Comparison of ENCODE assay signal across 24 mouse cellular contexts in the genomic region with DNA sequence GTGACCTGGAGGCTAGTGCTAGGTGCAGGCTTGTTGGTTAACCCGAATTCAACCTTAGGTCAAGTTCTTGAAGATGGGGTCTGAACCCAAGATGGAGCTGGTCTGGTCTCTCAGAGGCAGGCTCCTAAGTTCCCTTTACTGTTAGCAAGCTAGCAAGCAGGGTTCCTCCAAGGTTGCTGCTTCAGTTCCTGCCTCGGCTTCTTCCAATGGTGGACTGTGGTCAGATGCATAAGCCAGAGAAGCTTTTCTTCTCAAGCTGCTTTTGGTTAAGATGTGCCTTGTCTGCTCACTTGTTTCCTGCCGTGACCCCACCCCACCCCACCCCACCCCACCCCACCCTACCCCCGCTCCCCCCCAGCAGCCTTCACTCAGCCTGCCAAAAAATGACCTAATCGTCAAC. TPM values are rescaled to one million over a fixed set of nuclear protein-coding genes. Genes with fewer than 3 reads are reported as not detected.
"Had no signal": no experiment of that assay in that cellular context is flagged by ENCODE, and none has a peak within 500 bp of the region (broad histone marks: within the 10 kb centered on the region; RNA-seq: fewer than 3 reads in every experiment).

No protein-coding gene starts in this region.

- H3K4me1 ChIP-seq: lung, embryonic 15.5 days; megakaryocyte, embryonic 14.5 days; midbrain, embryonic 15.5 days; neural tube, embryonic 12.5 days; stomach, embryonic 15.5 days had no signal

- ATAC-seq: liver, postnatal 0 days; lung, postnatal 0 days; midbrain, embryonic 13.5 days; midbrain, embryonic 15.5 days had no signal

- H3K4me3 ChIP-seq: lung, embryonic 15.5 days; megakaryocyte, embryonic 14.5 days; midbrain, embryonic 13.5 days; midbrain, embryonic 15.5 days; neural tube, embryonic 12.5 days; stomach, embryonic 15.5 days had no signal

- DNase-seq: liver, postnatal 0 days; lung, adult 2 months; lung, postnatal 14 days; lung, postnatal 36 days; right cerebral cortex, postnatal 14 days; thymus, adult 2 months; thymus, postnatal 25 days; thymus, postnatal 4 days had no signal

- H3K27ac ChIP-seq: lung, embryonic 15.5 days; macrophage; midbrain, embryonic 13.5 days; midbrain, embryonic 15.5 days; neural tube, embryonic 12.5 days; stomach, embryonic 15.5 days; stomach, postnatal 0 days had no signal

RNA-seq across cellular contexts. Expression of a gene that starts 1.9 kb away (rescaled TPM):
- total RNA-seq: megakaryocyte progenitor cell, adult 5-6 weeks; monocyte, adult 5-6 weeks; neutrophil, adult 5-6 weeks had no signal
- polyA plus RNA-seq: liver, postnatal 0 days; macrophage; midbrain, embryonic 13.5 days had no signal

RNA-seq across cellular contexts. Expression of a gene that starts 28.2 kb away (rescaled TPM):
- total RNA-seq: megakaryocyte progenitor cell, adult 5-6 weeks; monocyte, adult 5-6 weeks; neutrophil, adult 5-6 weeks had no signal
- polyA plus RNA-seq: liver, postnatal 0 days; lung, adult 2 months; lung, embryonic 15.5 days; lung, postnatal 0 days; macrophage; midbrain, postnatal 0 days; neural tube, embryonic 14.5 days; spleen, adult 2 months; stomach, embryonic 15.5 days; stomach, postnatal 0 days had no signal

RNA-seq across cellular contexts. Expression of a gene that starts 36.5 kb away (rescaled TPM):
- total RNA-seq: midbrain, postnatal 0 days; monocyte, adult 5-6 weeks; neutrophil, adult 5-6 weeks had no signal
- polyA plus RNA-seq: liver, postnatal 0 days; lung, embryonic 15.5 days; lung, postnatal 0 days; macrophage; midbrain, embryonic 13.5 days; midbrain, embryonic 15.5 days; midbrain, postnatal 0 days; neural tube, embryonic 12.5 days; neural tube, embryonic 14.5 days; urinary bladder, adult 2 months had no signal
